In the genomic region with DNA sequence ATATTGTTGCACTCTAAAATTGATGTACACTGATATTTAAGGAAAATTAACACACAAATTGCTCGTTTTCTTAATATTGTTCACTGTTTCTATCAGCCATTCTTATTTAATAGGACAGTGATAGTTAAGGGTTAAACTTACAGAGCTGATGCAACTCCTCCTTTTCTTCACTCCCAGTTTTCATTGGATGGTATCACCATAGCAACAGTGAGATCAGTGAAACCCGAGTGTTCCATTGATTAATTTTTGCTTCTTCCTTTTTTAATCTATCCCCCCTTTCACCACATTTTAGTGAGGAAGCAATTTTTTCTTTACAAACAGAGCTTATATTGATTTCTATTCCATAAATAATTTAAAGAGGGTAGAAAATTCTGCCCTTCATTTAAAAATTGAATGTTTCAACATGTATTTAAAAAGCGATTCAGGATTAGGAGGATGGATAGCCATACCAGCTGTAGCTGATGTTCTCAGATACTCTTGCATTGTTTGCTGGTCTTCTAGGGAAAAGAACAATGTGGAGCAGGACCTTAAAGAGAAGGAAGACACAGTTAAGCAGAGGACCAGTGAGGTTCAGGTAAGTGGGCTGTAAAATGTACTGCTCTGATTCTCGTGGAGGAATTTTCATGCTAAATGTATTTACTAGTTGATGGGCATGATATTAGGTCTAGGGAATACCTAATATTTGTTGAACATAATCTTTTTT, we compare ENCODE assay signal across 10 mouse cellular contexts.
A peak's percentile ranks its signal among the peaks of the same experiment; 100 is the strongest.
DNase-seq lines count a peak whose midpoint lies in the region; ATAC-seq and TF ChIP-seq lines count a peak whose summit lies in the region.
"Had no signal": no experiment of that assay in that cellular context is flagged by ENCODE, and none has a peak within 500 bp of the region (broad histone marks: within the 10 kb centered on the region; RNA-seq: fewer than 3 reads in every experiment).

No protein-coding gene starts in this region.

- peak overlapping the region; percentile 55 for H3K9ac ChIP-seq in forebrain, embryonic 16.5 days (replicated peaks; ENCODE audit: low read depth, low read length)
- peak overlapping the region; percentile 64 for H3K9ac ChIP-seq in midbrain, postnatal 0 days (replicated peaks; ENCODE audit: low read length, poor library complexity, severe bottlenecking)
- H3K9ac ChIP-seq in kidney, embryonic 16.5 days (replicated peaks; ENCODE audit: low read length) = no peak overlapping the region

- 31% methylated on average over 4 of the region's 4 CpGs for WGBS in forebrain, embryonic 16.5 days
- WGBS in midbrain, postnatal 0 days = 14% methylated on average over 4 of the region's 4 CpGs
- WGBS in kidney, embryonic 16.5 days = 50% methylated on average over 4 of the region's 4 CpGs

- no peaks in the 10 kb centered on the region; the same call in 1 of the 2 replicates for H3K4me1 ChIP-seq in forebrain, embryonic 16.5 days (replicated peaks; ENCODE audit: control insufficient read depth, insufficient read depth, low read length)
- no peaks in the 10 kb centered on the region for H3K4me1 ChIP-seq in midbrain, postnatal 0 days (ENCODE audit: insufficient read depth, low read length)
- H3K4me1 ChIP-seq in kidney, embryonic 16.5 days (ENCODE audit: insufficient read depth, low read length) = no peaks in the 10 kb centered on the region

- peak overlapping the region; percentile 59 for H3K4me3 ChIP-seq in layer of hippocampus, adult 2 months
- peak overlapping the region; percentile 60 for H3K4me3 ChIP-seq in forebrain, embryonic 16.5 days (replicated peaks; ENCODE audit: low read length)
- peak overlapping the region; percentile 50 for H3K4me3 ChIP-seq in midbrain, postnatal 0 days (ENCODE audit: low read depth, low read length)
- H3K4me3 ChIP-seq in kidney, embryonic 16.5 days (ENCODE audit: low read length) = no peak overlapping the region

- no peak for TF ChIP-seq CTCF in layer of hippocampus, adult 2 months (conservative IDR thresholded peaks at IDR 0.05)
- TF ChIP-seq CTCF in midbrain, postnatal 0 days (IDR thresholded peaks at IDR 0.05) = no peak

- H3K36me3 ChIP-seq in forebrain, embryonic 16.5 days (ENCODE audit: control insufficient read depth, insufficient read depth) = no peaks in the 10 kb centered on the region
- no peaks in the 10 kb centered on the region for H3K36me3 ChIP-seq in midbrain, postnatal 0 days (ENCODE audit: insufficient read depth, low read length)
- 0 out of 2 replicates have a peak, but pooled peaks cover 3% of the 10 kb centered on the region for H3K36me3 ChIP-seq in kidney, embryonic 16.5 days (ENCODE audit: insufficient read depth, low read length)

- DNase-seq in layer of hippocampus, adult 2 months (ENCODE audit: low spot score in 2 of 2) = peak; percentile 41 to 85
- DNase-seq in layer of hippocampus, postnatal 36 days = no peak
- peak; percentile 44 for DNase-seq in cerebellum, adult 8-10 months
- peak; percentile 92 for DNase-seq in midbrain, postnatal 0 days (ENCODE audit: low spot score)
- DNase-seq in thymus, postnatal 10 days (ENCODE audit: low spot score in 2 of 2) = no peak
- DNase-seq in ovary, postnatal 14 days (ENCODE audit: low spot score) = no peak
- DNase-seq: lung, postnatal 14 days; thymus, adult 2 months had no signal

- no peaks in the 10 kb centered on the region for H3K27me3 ChIP-seq in forebrain, embryonic 16.5 days (replicated peaks; ENCODE audit: control insufficient read depth, insufficient read depth, low read length)
- no peaks in the 10 kb centered on the region for H3K27me3 ChIP-seq in midbrain, postnatal 0 days (ENCODE audit: insufficient read depth, low read length)
- H3K27me3 ChIP-seq in kidney, embryonic 16.5 days (ENCODE audit: insufficient read depth, low read length) = no peaks in the 10 kb centered on the region

- ATAC-seq in forebrain, embryonic 16.5 days = peak; percentile 96
- peak; percentile 88 for ATAC-seq in midbrain, postnatal 0 days (ENCODE audit: low FRiP score)
- ATAC-seq in kidney, embryonic 16.5 days (ENCODE audit: low FRiP score, low TSS enrichment) = no peak

- H3K27ac ChIP-seq in layer of hippocampus, adult 2 months = peak overlapping the region; percentile 85
- H3K27ac ChIP-seq in forebrain, embryonic 16.5 days (ENCODE audit: low read length) = 0 out of 2 replicates have a peak overlapping the region, but pooled peaks have one; percentile 66
- H3K27ac ChIP-seq in midbrain, postnatal 0 days (ENCODE audit: low read depth, low read length) = peak overlapping the region; percentile 71
- no peak overlapping the region for H3K27ac ChIP-seq in kidney, embryonic 16.5 days (ENCODE audit: low read length)

- peak overlapping the region; percentile 47 for H3K4me2 ChIP-seq in forebrain, embryonic 16.5 days (ENCODE audit: low read length)
- peak overlapping the region; percentile 36 for H3K4me2 ChIP-seq in midbrain, postnatal 0 days (ENCODE audit: low read depth, low read length, poor library complexity, severe bottlenecking)
- H3K4me2 ChIP-seq in kidney, embryonic 16.5 days (replicated peaks; ENCODE audit: low read depth, low read length) = no peak overlapping the region

- no peaks in the 10 kb centered on the region for H3K9me3 ChIP-seq in forebrain, embryonic 16.5 days (ENCODE audit: control insufficient read depth, low read length)
- H3K9me3 ChIP-seq in midbrain, postnatal 0 days (ENCODE audit: low read length) = no peaks in the 10 kb centered on the region
- H3K9me3 ChIP-seq in kidney, embryonic 16.5 days (ENCODE audit: low read length) = no peaks in the 10 kb centered on the region

Comparison
In these comparisons a context has a peak if more than half of its experiments do, and no peak if none do; other contexts are left out.
1. DNase-seq: peak in layer of hippocampus, adult 2 months (2 of 2), cerebellum, adult 8-10 months (single experiment) and midbrain, postnatal 0 days (single experiment); none in layer of hippocampus, postnatal 36 days (0 of 2), thymus, postnatal 10 days (0 of 2) and ovary, postnatal 14 days (single experiment).